Mouse (Mus musculus): ENCODE measurements around the gene Il1b.

GRCm38 (mm10) chr2:129322117-129322635 lies 48.8 kb downstream of the Il1b start:
- TF ChIP-seq CTCF (IDR thresholded peaks at IDR 0.05; ENCODE audit: extremely low read depth, insufficient read depth, low read length) (no peak), POLR2A (IDR thresholded peaks at IDR 0.05; ENCODE audit: extremely low read depth, insufficient read depth, low read length) (no peak)
